Mouse (Mus musculus): ENCODE results near the gene Rgl2.
A peak's percentile ranks its signal among the peaks of the same experiment; 100 is the strongest.

Rgl2 gene

DNA sequence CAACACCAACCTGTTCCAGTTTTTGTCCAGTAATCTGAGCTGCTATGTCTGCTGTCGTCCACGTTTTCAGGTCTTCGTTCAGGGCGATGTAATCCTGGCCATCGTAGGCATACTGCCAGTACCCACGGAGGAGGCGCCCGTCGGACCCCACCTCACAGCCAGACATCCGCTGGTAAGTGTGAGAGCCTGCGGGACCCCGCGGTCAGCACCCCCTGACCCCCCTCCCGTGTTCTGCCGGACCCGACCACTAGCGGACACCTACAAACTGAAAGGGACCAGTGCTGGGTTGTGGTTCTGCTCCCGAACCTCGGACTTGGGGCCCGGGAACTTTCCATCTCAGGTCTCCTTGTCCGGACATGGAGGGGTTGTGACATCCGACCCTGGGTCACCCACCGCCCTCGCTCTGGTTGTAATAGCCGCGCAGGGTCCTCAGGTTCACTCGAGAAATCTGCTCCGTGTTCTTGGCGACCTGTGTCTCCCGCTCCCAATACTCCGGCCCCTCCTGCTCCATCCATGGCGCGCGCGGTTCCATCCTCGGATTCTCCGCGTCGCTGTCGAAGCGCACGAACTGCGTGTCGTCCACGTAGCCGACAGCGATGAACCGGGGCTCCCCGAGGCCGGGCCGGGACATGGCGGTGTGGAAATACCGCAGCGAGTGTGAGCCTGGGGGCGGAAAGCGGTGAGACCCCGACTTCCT, 48.7 kb downstream of the Rgl2 start:
- DNase-seq: no peak

DNA sequence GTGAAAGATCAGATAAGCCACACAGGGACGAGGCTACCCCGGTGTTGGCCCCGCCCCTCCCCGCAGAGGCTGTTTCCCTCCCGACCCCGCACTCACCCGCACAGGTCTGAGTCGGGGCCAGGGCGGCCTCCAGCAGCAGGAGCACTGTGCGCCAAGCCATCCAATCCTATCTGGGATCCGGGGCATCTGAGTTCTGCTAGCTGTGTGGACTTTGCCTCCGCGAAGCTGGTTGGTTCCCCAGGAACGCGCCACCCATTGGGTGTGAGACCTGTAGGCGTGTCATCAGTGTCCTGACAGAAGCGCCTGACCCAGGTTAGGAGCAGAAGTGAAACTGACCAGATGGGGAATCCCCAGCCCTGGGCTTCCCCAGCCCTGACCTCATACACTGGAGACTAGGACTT, 49.3 kb downstream of the Rgl2 start:
- peak; percentile 91 for DNase-seq

DNA sequence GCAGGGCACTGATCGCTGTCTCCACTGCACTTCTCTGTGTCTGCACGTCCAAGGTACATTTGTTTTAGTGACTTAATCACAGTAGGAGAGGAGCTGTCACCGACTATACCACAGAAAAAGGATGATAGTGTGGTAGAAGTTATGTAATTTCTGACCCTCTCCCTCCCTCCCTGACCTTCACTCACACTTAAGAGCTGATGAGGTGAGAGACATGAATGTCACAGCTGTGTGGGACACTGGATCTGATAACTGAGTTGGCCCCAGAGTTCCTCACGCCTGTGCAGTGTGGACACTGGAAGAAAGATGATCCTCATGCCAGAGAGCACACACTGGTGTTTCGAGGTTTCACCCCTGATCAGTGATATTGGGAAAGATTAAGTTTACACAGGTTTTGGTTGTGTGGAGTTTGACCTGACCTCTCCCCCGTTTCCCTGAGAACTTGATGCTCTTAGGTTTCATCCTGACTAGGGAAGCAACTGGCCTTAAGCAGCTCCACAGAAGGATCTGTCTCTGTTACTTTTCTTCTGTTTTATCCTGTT, 50.2 kb downstream of the Rgl2 start:
- no peak for DNase-seq

DNA sequence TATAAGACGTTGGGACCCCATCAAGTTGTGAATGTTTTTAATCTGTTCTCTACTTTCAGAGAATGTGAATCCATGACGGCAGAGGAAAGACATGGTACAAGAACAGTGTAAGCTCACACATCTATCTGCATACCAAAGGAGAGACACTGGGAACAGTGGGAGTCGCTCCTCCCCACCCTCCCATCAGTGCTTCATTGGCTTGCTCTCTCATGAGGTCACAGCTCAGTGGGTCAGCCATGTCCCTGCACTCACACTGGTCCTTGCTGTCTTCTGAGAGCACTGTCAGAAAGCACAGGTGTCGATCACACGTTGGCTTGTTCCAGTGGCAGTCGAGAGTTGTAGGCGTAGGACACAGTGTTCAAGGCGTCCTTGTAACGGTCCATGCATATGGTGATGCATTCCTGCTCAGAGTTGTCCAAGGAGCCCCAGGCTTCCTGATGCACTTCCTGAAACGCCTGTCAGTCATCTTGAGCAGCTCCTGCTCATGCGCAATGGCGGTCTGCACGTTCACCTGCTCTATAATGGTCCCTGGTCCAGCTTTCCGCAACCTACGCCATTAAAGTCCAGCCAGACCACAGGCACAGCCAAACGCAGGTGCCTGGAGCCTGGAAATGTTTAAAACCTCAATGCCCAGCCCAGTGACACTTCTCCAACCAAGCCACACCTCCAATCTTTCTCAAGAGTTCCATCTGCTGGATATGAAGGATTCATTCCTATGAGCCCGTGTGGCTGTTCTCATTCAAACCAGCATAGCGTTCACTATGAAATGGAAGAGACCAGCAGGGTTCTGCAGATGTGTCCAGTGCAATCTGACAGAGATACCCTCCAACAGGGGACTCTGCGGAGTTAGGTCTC, 51.1 kb downstream of the Rgl2 start:
- no peak for DNase-seq

DNA sequence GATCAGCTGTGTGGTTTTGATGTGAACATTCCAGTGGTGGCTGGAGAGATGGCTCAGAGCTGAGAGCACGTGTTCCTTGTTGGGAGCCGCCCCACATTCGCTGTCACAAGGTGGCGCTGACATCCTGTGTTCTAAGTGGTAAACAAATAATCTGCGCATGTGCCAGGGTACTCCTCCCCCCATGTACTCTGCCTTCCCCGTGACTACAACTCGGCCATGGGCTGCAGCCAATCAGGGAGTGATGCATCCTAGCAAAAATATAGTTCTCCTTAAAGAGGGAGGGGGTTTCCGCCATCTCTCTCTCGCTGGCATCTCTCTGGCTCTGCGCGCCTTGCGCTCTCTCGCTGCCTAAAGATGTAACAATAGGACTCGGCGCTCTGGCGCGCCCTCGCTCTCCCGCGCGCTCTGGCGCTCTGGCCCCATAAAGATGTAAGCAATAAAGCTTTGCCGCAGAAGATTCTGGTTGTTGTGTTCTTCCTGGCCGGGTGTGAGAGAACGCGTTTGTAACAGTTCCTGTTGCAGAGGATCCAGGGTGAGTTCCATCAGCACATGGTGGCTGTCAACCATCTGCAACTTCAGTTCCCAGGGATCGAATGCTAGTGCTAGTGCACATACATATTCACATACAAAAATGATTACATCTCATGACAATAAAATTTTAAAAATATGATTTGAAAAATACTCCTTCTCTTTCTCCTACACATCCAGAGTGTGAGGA, 52.0 kb downstream of the Rgl2 start:
- DNase-seq: peak; percentile 89

DNA sequence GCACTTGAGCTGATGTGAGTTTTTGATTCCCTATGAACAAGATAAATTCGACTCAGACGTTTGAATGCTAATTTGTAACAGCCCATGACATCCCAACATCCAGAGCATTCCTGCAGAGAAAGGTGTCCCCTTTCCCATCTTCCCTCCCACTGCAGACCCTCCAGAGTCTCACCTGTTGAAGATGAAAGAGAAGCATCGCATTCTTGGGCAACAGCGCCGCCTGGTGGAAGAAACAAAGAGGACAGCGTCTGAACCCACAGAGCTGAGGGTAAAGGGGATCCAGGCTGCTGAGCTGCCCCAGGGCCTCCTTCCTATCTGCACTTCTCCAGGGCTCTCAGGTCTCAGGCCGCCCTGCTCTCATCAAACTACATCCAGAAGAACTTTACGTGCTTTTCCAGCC, 52.8 kb downstream of the Rgl2 start:
- peak; percentile 80 for DNase-seq

Measured in kidney, adult 18-20 months (tissue).